Mouse (Mus musculus): Measurements from ENCODE around the gene Hoxb6.

GRCm38 (mm10) chr11:96298895-96299667, 6.8 kb downstream of the Hoxb6 start:
- TF ChIP-seq POLR2A (IDR thresholded peaks at IDR 0.05; ENCODE audit: control insufficient read depth, extremely low read depth, insufficient read depth, low read length, poor library complexity) (no peak), CTCF (IDR thresholded peaks at IDR 0.05; ENCODE audit: borderline replicate concordance, control insufficient read depth, extremely low read depth, insufficient read depth, low read length, poor library complexity) (no peak)
